Mouse (Mus musculus): ENCODE results near the gene Snrpn.

GRCm38 (mm10) chr7:60003006-60003865 lies 136.8 kb downstream of the Snrpn start:
- TF ChIP-seq POLR2A (IDR thresholded peaks at IDR 0.05; ENCODE audit: insufficient read length, low read depth) (no peak), TCF3 (IDR thresholded peaks at IDR 0.05; ENCODE audit: insufficient read length, low read depth) (no peak), CEBPB (IDR thresholded peaks at IDR 0.05; ENCODE audit: insufficient read depth, poor library complexity, severe bottlenecking) (no peak), E2F4 (IDR thresholded peaks at IDR 0.05; ENCODE audit: insufficient read depth) (no peak), POLR2AphosphoS2 (IDR thresholded peaks at IDR 0.05; ENCODE audit: insufficient read length, low read depth) (no peak), MYOD1 (IDR thresholded peaks at IDR 0.05; ENCODE audit: control insufficient read depth in 1 of 3, insufficient read length in 2 of 3, low read depth in 2 of 3) (no peak)

All from myocyte (in vitro differentiated cells).